Mouse (Mus musculus) CH12.LX (cell line): ENCODE measurements around the gene Mia2. TPM values are rescaled to one million over a fixed set of nuclear protein-coding genes. Genes with fewer than 3 reads are reported as not detected.
"Not testable (repeated sequence)": the region's sequence is repeated elsewhere in the genome, so short reads cannot be mapped to it uniquely, and the experiment has no call there.

Experiments
- DNase-seq: peaks from one replicate; pipeline ENCODE4 v3.0.0-alpha.2; 2013; ENCODE audit errors: extremely low read depth
- H3K27ac ChIP-seq: 2 replicates; pipeline ENCODE4 v1.5.1; 2012; ENCODE audit warnings: low read depth, mild to moderate bottlenecking, control low read depth, moderate library complexity; ENCODE audit not compliant: insufficient read depth
- H3K27me3 ChIP-seq: replicated peaks from 2 replicates; pipeline ENCODE3; 2012; ENCODE audit warnings: inconsistent platforms
- H3K36me3 ChIP-seq, 2 experiments: replicated peaks in 1 of 2; 2 replicates each; pipeline versions ENCODE3 to v1.6.1; 2012; ENCODE audit warnings: inconsistent platforms in 1 of 2, low read length in 1 of 2, mild to moderate bottlenecking in 1 of 2, mixed read lengths in 1 of 2, moderate library complexity in 1 of 2; ENCODE audit not compliant: control insufficient read depth in 1 of 2, insufficient read depth in 1 of 2
- H3K4me1 ChIP-seq, 2 experiments: 2 replicates each; pipeline ENCODE4 v1.6.1; 2012; ENCODE audit warnings: inconsistent platforms in 1 of 2, moderate library complexity in 1 of 2; ENCODE audit not compliant: insufficient read depth in 2 of 2, control insufficient read depth in 1 of 2
- H3K4me2 ChIP-seq: 2 replicates; pipeline ENCODE4 v1.6.1; 2012; ENCODE audit warnings: low read depth, mild to moderate bottlenecking, control low read depth; ENCODE audit not compliant: poor library complexity, insufficient read depth, severe bottlenecking
- H3K4me3 ChIP-seq, 3 experiments: fragments of 150-350 bp in 1 of 3; sonication (generic) in 1 of 3; replicated peaks in 1 of 3; 2 replicates each; pipeline versions ENCODE3 to v1.5.1; 2011 to 2012; ENCODE audit warnings: low read depth in 2 of 3, low read length in 2 of 3, mild to moderate bottlenecking in 2 of 3, moderate library complexity in 2 of 3, control low read depth in 1 of 3, improper control_type of control experiment in 1 of 3, inconsistent platforms in 1 of 3, mixed read lengths in 1 of 3; ENCODE audit not compliant: poor library complexity in 1 of 3
- H3K79me2 ChIP-seq: replicated peaks from 2 replicates; pipeline ENCODE4 v1.6.1; 2012; ENCODE audit warnings: mild to moderate bottlenecking, moderate library complexity; ENCODE audit not compliant: control insufficient read depth, poor library complexity, insufficient read depth, severe bottlenecking; ENCODE audit errors: extremely low read depth
- H3K9ac ChIP-seq: 2 replicates; pipeline ENCODE4 v1.6.1; 2012; ENCODE audit warnings: low read depth, mild to moderate bottlenecking, control low read depth, moderate library complexity; ENCODE audit not compliant: insufficient read depth
- H3K9me3 ChIP-seq: replicated peaks from 2 replicates; pipeline ENCODE3; 2012; ENCODE audit warnings: low read length, inconsistent platforms, mixed read lengths
- E2F4 ChIP-seq: IDR thresholded peaks from 2 replicates; pipeline ENCODE4 v1.6.1; 2011; ENCODE audit warnings: low read depth, low read length, improper control_type of control experiment; ENCODE audit not compliant: insufficient replicate concordance
- EP300 ChIP-seq: IDR thresholded peaks from 2 replicates; pipeline ENCODE4 v1.6.1; 2011; ENCODE audit warnings: low read length, improper control_type of control experiment
- NRF1 ChIP-seq: IDR thresholded peaks from 2 replicates; pipeline ENCODE4 v1.6.1; 2014; ENCODE audit warnings: low read depth, mild to moderate bottlenecking, inconsistent platforms, low read length, improper control_type of control experiment, moderate library complexity
- TBP ChIP-seq: conservative IDR thresholded peaks from 2 replicates; pipeline ENCODE4 v1.6.1; 2011; ENCODE audit warnings: low read depth, low read length, improper control_type of control experiment
- UBTF ChIP-seq: IDR thresholded peaks from 2 replicates; pipeline ENCODE4 v1.6.1; 2012; ENCODE audit warnings: low read depth, mild to moderate bottlenecking, inconsistent platforms, low read length, improper control_type of control experiment, moderate library complexity
- ZNF384 ChIP-seq: IDR thresholded peaks from 2 replicates; pipeline ENCODE4 v1.6.1; 2012; ENCODE audit warnings: low read depth, low read length, improper control_type of control experiment, inconsistent platforms
- dilution Hi-C: fragments of 300-500 bp; cut with MboI; formaldehyde crosslinking; loops from 2 replicates; pipeline ENCODE4 v1.14.3; 2020; ENCODE audit warnings: low sequenced_read_pairs; ENCODE audit not compliant: extremely low pct_unique_long_range_greater_than_20kb, extremely low pct_ligation_motif_present
- in situ Hi-C: fragments of 300-500 bp; cut with MboI; formaldehyde crosslinking; loops from 3 replicates; pipeline ENCODE4 v1.14.3; 2019; ENCODE audit warnings: low sequenced_read_pairs, low pct_ligation_motif_present, low pct_unique_long_range_greater_than_20kb, mixed read lengths
- polyA plus RNA-seq: library from polyadenylated mRNA; unstranded; fragments of >175 nt; gene quantifications from 2 replicates; pipeline ENCODE4 v1.2.1, GENCODE M21; 2012; ENCODE audit warnings: low read depth; ENCODE audit not compliant: insufficient read length
- total RNA-seq, 2 experiments: library from RNA; depleted of rRNA; stranded (reverse); fragments of 300-350 nt in 1 of 2; fragments of >200 nt in 1 of 2; gene quantifications; 2 replicates each; pipeline ENCODE4 v1.2.3; 2012 to 2014

Mia2 gene
- total and polyA plus RNA-seq, 3 experiments: 68.1 to 162 (median 99.2) TPM

DNA sequence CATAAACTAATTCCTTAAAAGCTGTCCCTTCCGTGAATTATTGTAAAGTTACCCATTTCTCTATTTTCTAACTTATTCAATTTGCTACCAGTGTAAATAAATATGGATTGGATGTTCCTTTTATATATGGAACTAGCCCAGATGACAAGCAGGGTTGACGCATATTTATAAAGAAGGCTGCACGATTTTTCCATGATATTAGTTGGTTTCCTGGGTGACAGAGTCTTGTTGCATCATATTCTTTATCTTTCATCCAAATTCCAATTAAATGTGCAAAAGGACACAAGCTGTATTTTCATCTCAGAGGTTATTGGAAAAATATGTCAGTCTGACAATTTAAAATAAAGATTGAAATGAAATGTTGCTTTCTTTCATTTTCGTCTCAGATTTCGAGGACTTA lies 142.8 kb downstream of the Mia2 start:
- Histone ChIP-seq H3K27ac (no peak overlapping the region), H3K36me3 (no peaks in the 10 kb centered on the region), H3K79me2 (no peaks in the 10 kb centered on the region), H3K4me3 (no peak overlapping the region), H3K9ac (no peak overlapping the region), H3K4me2 (no peak overlapping the region), H3K9me3 (no peaks in the 10 kb centered on the region), H3K4me1 (no peaks in the 10 kb centered on the region), H3K27me3 (no peaks in the 10 kb centered on the region)
- TF ChIP-seq E2F4 (no peak), TBP (no peak), NRF1 (no peak), EP300 (no peak), UBTF (no peak), ZNF384 (no peak)
- dilution Hi-C loops: no loop called here
- in situ Hi-C loops: no loop called here
- no peak for DNase-seq

- H3K27ac ChIP-seq, H3K36me3 ChIP-seq, in situ Hi-C loops, H3K9ac ChIP-seq, H3K79me2 ChIP-seq, H3K27me3 ChIP-seq, H3K4me3 ChIP-seq, DNase-seq, H3K4me1 ChIP-seq, dilution Hi-C loops, H3K4me2 ChIP-seq, H3K9me3 ChIP-seq: not testable (repeated sequence)
These were observed 145.4 kb downstream of the Mia2 start for GRCm38 (mm10) chr12:59241031-59241430.

Other genes with a start within 250 kb of the Mia2 start
- gene Sec23a, start 83.8 kb upstream of the Mia2 start, total RNA-seq (2012; rRNA removed): 17.6 and 18.0 TPM in 2 replicates
- 24.7 and 26.9 TPM in 2 replicates for gene Sec23a, start 83.8 kb upstream of the Mia2 start, total RNA-seq (2014; rRNA removed)
- gene Sec23a, start 83.8 kb upstream of the Mia2 start, polyA plus RNA-seq: 10.4 and 12.3 TPM in 2 replicates
- gene Gemin2, start 82.4 kb upstream of the Mia2 start, total RNA-seq (2012; rRNA removed): 19.4 and 19.6 TPM in 2 replicates
- gene Gemin2, start 82.4 kb upstream of the Mia2 start, total RNA-seq (2014; rRNA removed): 36.7 and 40.8 TPM in 2 replicates
- gene Gemin2, start 82.4 kb upstream of the Mia2 start, polyA plus RNA-seq: 22.3 and 23.8 TPM in 2 replicates
- gene Trappc6b, start 34.3 kb upstream of the Mia2 start, total RNA-seq (2012; rRNA removed): 40.9 and 46.6 TPM in 2 replicates
- 42.6 and 47.0 TPM in 2 replicates for gene Trappc6b, start 34.3 kb upstream of the Mia2 start, total RNA-seq (2014; rRNA removed)
- 67.8 and 72.7 TPM in 2 replicates for gene Trappc6b, start 34.3 kb upstream of the Mia2 start, polyA plus RNA-seq
- 33.6 and 46.0 TPM in 2 replicates for gene Pnn, start 28.9 kb upstream of the Mia2 start, total RNA-seq (2012; rRNA removed)
- gene Pnn, start 28.9 kb upstream of the Mia2 start, total RNA-seq (2014; rRNA removed): 31.9 and 32.5 TPM in 2 replicates
- 132 and 171 TPM in 2 replicates for gene Pnn, start 28.9 kb upstream of the Mia2 start, polyA plus RNA-seq
- gene Fbxo33, start 123.9 kb downstream of the Mia2 start, total RNA-seq (2012; rRNA removed): 19.5 and 19.9 TPM in 2 replicates
- 31.6 and 32.8 TPM in 2 replicates for gene Fbxo33, start 123.9 kb downstream of the Mia2 start, total RNA-seq (2014; rRNA removed)
- gene Fbxo33, start 123.9 kb downstream of the Mia2 start, polyA plus RNA-seq: 9.5 and 10.3 TPM in 2 replicates